Mouse (Mus musculus): ENCODE measurements at regions not wholly inside any gene's neighbourhood (a gene's known extent, or its start where the extent isn't known, plus 50 kb on each side); places are given as distances from the start of the nearest gene placed in this dataset.

DNA sequence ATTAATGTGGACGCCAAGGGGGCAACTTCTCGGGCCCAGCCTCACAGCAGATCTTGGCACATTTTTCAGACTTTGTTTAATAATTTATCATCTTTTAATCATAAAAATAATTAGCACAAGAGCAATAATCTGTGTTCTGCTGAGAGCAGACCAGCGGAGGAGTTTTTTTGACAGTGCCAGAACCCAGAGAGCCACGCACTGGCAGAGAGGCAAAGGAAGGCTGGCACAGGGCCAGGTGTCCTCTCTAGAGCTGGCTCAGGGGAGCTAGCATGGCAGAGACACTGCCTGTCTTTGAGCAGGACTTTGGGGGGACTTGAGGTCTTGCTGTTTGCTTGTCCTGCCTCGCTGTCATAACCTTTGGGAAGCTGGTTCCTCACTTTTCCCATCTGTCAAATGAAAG lies 100.9 kb downstream of the 3100002H09Rik start:
- no peak for TF ChIP-seq POLR2A (IDR thresholded peaks at IDR 0.05; ENCODE audit: low read depth, low read length)
- no peak for TF ChIP-seq CTCF (IDR thresholded peaks at IDR 0.05; ENCODE audit: extremely low read depth, insufficient read depth, insufficient read length, insufficient replicate concordance)

Data from spleen, adult 2 months (tissue).